Mouse (Mus musculus) E14TG2a.4 (cell line): ENCODE measurements at regions not wholly inside any gene's neighbourhood (a gene's known extent, or its start where the extent isn't known, plus 50 kb on each side); places are given as distances from the start of the nearest gene placed in this dataset.

ENCODE experiments used
- CTCF ChIP-seq: conservative IDR thresholded peaks from 2 replicates; pipeline ENCODE4 v1.5.1; 2014; ENCODE audit warnings: low read length
- NANOG ChIP-seq: IDR thresholded peaks from 2 replicates; pipeline ENCODE4 v1.6.1; 2014; ENCODE audit warnings: borderline replicate concordance, low read length, mixed read lengths
- POU5F1 ChIP-seq: IDR thresholded peaks from 2 replicates; pipeline ENCODE4 v1.6.1; 2014; ENCODE audit warnings: low read length, borderline replicate concordance

GRCm38 (mm10) chr5:129297657-129298349 lies 201.3 kb downstream of the Adgrd1 start:
- no peak for TF ChIP-seq CTCF
- TF ChIP-seq POU5F1: no peak
- TF ChIP-seq NANOG: no peak
